Mouse (Mus musculus) lung, adult 18-20 months (tissue): ENCODE measurements around the gene Cdsn.
A peak's percentile ranks its signal among the peaks of the same experiment; 100 is the strongest.

Experiments
- DNase-seq, 2 experiments: peaks; one replicate each; pipeline ENCODE4 v3.0.0; 2022; ENCODE audit warnings: mixed read lengths in 2 of 2

The Cdsn gene

DNA sequence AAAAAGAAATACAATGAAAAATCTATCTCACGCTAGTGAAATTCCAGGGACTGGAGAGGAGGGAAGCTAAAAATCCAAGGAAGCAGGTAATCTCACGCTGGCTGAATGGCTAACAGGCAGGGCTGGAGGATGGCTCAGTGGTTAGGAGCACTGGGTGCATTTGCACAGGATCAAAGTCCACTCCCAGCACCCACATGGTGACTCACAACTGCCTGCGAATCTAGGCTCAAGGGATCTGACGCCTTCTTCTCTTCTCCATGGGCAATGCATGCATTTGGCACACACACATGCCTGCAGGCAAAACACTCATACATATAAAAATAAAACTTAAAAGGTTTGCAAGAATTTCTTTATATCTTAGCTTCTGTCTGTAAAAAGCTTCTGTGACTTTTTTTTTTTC, 14.5 kb upstream of the Cdsn start:
- DNase-seq: no peak

GRCm38 (mm10) chr17:35538476-35538875, 13.5 kb upstream of the Cdsn start:
- DNase-seq: no peak

- no peak for DNase-seq
Measured at GRCm38 (mm10) chr17:35539540-35539939, 12.4 kb upstream of the Cdsn start.

GRCm38 (mm10) chr17:35542761-35543411, 9.0 kb upstream of the Cdsn start:
- DNase-seq: no peak

DNA sequence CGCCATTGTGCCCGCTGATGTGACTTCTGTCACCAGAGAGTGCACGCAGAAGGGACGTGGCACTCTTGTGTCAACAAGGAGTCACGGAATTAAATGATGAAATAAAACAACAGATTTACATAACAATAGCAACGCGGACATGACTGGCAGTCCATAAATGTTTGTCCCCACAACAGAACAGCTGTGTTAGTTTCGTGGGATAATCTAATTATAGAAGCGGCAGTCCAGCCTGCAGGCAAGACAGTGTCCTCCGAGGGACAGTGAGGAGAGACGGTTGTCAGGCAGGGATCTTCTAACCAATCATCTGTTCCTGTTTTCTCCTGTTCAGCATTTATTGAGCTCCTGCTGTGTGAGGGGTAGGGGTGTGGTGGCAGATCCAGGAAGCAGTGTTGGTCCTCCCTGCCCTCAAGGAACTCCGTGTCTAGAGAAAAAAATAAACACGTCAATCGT, 8.5 kb upstream of the Cdsn start:
- no peak for DNase-seq

DNA sequence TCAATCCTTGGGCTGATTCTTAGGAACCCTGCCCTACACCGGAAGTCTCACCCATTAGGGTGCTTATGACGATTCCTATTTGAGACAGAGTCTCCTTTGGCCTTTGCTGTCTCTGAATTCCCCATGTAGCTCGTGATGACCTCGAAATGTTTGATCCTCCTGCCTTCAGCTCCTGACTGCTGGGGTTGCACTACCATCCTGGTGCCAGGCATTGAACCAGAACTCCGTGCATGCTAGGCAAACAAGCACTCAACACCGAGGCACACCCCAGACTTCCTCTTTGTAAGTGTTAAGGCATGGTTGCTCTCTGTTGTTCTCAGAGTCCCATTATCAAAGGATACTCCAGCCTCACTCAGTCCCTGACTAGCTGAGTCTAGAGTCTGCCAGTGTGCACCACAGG, 7.9 kb upstream of the Cdsn start:
- no peak for DNase-seq

- DNase-seq: peak; percentile 39 to 42
Measured at GRCm38 (mm10) chr17:35544680-35545079, 7.2 kb upstream of the Cdsn start.

GRCm38 (mm10) chr17:35547465-35547864, 4.5 kb upstream of the Cdsn start:
- DNase-seq: no peak

DNA sequence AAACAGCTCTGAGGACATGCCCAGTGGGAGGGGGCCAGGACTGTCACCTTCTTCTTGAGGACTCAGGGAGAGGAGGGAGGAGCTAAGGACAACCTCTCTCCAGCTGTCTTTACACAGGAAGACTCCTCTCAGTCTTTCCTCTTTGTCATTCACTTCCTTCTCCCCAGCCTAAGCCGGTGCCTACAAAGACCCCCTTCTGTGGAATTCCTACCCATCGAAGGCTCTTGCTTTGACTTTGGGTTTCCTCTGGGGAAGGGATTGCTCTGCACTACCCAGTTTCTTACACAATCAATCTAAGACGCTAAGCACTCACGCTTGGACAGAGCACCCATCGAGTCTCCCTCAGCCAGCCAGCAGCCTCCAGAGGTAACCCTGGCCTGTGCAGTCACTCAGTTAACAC, 3.3 kb upstream of the Cdsn start:
- no peak for DNase-seq

DNA sequence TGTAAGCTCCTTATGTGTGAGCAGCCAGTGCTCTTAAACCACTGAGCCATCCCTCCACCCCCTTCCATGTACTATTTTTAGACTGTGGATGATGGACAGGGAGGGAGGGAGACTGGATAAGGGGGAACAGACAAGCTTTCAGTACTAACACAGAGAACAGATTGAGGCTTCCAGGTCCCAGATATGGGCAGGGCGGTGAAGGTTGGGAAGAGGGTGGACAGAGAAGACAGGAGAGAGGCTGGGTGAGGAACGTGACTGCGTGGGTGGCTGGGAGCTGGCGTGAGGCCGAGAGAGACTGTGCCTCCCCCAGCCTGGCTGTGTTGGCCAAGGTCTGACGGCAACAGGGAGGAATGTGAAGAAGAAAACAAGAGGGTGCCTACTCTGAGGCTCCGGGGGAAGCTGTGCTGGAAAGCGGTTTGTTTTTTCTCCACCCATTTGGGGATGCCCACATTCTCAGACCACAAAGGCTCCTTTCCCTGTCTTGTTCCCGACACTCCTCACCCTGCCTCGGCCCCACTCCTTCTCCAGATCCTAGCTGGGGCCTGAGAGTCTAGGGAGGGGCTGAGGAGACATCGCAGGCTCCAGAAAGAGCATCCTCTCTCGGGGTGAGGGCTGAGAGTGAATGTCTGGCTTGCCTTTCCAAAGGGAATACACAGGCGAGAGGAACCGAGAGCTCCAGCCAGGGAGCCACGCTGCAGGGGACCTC, 2.3 kb upstream of the Cdsn start:
- DNase-seq: peak; percentile 82 to 83

DNA sequence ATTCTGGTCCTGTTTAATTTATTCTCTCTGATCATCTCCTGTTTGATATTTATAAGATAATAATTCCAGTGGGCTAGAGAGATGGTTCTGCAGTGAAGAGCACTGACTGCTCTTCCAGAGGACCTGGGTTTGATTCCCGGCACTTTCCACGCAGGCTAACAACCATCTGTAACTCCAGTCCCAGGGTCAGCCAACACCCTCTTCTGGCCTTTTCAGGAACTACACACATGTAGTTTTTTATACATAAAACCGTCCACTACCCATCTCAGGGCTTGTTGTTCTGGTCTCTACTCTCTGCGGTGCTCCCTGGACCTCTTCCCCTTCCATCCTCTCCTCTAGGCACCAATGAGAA, 1.8 kb upstream of the Cdsn start:
- DNase-seq: no peak

DNA sequence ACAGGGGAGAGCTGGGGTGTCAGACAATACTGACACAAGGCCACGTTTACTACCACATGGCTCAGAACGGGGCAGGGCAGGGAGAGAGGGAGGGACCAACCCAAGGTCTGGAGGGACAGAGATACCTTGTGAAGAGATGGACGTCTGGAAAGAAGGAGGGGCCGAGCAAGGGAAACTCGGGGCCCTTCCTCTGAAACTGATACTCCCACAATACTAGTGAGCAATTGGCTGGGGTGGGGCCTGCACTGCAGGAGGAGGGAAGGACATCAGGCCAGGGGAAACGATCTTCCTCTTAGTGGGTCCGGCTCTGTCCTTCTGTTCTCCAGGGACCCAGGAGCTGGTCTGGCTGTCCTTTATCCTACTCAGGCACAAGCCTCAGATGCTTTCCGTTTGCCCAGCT, 1.1 kb upstream of the Cdsn start:
- no peak for DNase-seq

DNA sequence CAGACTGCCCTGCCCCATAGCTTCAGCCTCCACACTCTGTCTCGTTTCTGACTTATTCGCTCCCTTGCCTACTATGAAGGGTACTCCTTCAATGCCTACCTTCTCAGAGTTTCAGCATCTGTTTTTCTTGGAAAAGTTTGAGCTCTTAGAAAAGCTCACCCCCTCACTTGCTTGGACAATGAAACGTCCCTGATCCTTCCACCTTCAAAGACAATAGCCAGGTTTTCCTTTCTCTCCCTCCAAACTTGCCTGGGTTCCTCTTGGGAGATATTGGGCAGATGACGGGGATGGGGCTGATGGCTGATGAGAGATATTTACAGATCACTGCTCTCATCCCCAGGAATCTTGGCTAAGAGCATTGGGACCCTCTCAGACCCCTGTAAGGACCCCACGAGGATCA, 2.4 kb downstream of the Cdsn start:
- DNase-seq: no peak

- no peak for DNase-seq
Measured at GRCm38 (mm10) chr17:35554761-35555397, 3.0 kb downstream of the Cdsn start.

DNA sequence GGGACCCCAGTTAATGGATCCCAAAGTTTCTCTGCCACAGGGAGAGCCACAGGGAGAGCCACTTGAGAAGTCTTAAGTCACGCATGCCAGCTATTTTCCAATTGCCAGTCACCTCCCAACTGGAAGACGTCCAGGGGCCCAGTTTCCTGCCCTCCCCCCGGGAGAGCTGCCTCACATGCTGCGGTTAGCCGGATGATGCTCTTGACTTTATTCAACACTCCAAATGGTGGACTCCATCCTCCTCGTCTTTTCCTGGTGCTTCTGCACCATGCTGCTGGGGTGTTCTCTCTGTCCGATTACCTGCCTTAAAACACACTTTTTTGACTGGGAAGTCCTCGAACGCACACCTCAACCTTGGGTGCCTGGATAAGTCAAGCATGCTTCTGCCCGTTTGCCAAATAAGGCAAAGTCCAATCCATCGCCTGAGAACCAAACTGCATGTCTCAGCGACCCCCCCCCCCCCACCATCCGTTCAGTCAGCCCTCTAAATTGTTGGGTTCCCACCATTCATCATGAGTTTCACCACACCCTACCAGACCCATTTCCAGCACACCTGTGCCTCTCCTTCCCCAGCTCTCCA, 4.3 kb downstream of the Cdsn start:
- peak in 1 of 2 experiments; percentile 42 for DNase-seq

DNA sequence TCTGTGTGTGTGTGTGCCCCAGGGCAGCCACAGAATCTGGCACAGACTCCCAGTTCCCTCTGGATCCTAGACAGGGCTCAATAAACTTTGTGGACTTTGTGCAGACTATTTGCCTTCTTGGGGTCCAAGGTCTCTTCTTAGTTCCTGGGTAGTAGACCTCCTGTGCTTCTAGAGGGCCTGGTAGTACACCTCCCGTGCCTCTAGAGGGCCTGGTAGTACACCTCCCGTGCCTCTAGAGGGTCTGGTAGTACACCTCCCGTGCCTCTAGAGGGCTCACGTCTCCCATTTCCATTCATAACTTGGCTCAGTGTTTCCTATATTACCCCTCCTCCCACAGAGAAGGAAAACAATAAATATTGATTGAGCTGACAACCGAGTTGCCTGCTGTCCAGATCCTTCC, 4.9 kb downstream of the Cdsn start:
- peak; percentile 51 to 70 for DNase-seq

GRCm38 (mm10) chr17:35557351-35557750, 5.4 kb downstream of the Cdsn start:
- peak; percentile 27 to 39 for DNase-seq

- no peak for DNase-seq
Measured at GRCm38 (mm10) chr17:35558216-35558615, 6.3 kb downstream of the Cdsn start.

GRCm38 (mm10) chr17:35567150-35567549, 15.2 kb downstream of the Cdsn start, which contains the start of gene 2300002M23Rik:
TSS of gene 2300002M23Rik (plus strand) at chr17:35567450.
- DNase-seq: no peak

- DNase-seq: no peak
Measured at GRCm38 (mm10) chr17:35567767-35568166, 15.8 kb downstream of the Cdsn start.

DNA sequence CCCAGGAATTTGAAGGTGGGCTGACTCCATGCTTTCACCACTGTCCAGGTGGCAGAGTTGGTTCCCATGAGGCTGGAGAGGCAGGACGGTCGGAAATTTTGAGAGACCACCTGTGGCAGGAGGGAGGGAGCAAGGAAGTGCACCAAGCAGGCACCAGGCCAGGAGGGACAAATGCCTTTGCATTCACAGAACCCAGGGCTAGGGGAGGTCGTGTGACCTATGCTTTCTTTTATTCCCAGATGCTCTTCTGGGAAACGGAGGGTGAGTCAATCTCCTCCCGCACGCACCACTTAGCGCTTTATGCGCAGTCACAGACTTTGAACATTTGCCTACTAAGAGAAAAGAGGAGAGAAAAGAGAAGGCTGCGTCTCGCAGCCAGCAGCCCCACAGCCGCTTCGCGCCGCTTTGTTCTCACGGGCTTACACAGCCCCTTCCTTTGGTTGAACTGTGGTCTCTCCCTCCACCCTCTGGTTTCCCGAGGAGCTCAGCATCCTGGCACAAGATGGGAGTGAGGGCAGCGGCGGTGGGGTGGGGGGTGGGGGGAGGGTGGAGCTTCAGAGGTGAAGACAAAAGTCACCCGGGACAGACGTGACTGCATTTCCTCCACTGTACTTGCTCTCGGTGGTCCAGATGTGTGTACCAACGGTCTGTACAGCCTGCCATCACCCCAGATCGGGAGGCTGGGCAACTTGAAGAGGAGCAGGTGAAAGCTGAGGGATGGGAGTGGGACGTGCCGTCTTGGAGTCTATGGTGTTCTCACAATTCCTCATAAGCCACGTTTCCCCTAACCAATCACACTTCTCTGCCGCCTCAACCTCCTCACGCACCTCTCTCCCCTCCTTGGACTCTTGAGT, 17.4 kb downstream of the Cdsn start:
- DNase-seq: no peak

DNA sequence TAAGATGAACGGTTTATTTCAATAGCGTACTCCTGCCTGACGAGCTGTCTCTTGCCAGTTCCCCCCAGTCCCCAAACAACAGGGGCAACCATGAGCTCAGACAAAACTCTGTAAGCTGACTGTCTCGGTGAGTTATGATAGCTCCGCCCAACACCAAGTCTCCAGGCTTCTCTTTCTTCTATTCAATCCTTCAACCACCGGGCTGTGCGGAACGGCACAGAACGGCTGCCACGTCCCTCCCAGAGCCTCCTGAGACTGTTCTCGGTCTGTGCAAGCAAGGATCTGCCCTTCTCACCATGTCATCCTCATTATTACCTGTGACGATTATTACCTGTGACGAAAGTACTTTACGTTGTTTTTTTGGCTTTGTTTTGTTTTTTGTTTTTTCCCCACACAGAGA, 18.9 kb downstream of the Cdsn start:
- no peak for DNase-seq

DNA sequence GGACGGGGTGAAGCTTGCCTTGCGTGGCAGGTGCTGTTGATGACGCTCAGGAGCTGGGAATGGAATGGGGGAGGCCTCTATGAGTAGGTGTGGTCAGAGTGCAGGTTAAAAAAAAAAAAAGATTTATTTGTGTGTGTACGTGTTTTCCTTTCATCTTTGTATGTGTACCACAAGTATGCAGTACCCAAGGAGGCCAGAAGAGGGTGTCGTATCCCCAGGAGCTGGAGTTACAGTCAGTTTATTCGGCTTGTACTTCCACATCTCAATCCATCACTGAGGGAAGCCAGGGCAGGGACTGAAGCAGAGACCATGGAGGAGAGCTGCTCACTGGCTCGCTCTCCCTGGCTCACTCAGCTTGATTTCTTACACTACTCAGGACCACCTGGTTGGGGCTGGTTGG, 19.5 kb downstream of the Cdsn start:
- no peak for DNase-seq
